Mouse (Mus musculus): ENCODE results near the gene Decr2.

GRCm38 (mm10) chr17:26115205-26115898 is 25.2 kb upstream of the Decr2 start:
- TF ChIP-seq CTCF (IDR thresholded peaks at IDR 0.05; ENCODE audit: low read depth, low read length): no peak
- TF ChIP-seq POLR2A (IDR thresholded peaks at IDR 0.05; ENCODE audit: borderline replicate concordance, low read depth, low read length): no peak
